Mouse (Mus musculus) central nervous system, embryonic 11.5 days (tissue): ENCODE measurements around the gene Olfr1269. TPM values are rescaled to one million over a fixed set of nuclear protein-coding genes. Genes with fewer than 3 reads are reported as not detected.

Experiments used
- polyA plus RNA-seq: library from polyadenylated mRNA; depleted of rRNA; stranded (reverse); fragments of >200 nt; gene quantifications from 2 replicates; pipeline ENCODE4 v1.2.3, GENCODE M21; 2012; rRNA removed

Olfr1269 gene
- polyA plus RNA-seq = not detected in 2 replicates

GRCm38 (mm10) chr2:90121312-90121711 is at the start of gene Olfr1269:
TSS of gene Olfr1269 (minus strand) at chr2:90121412.

GRCm38 (mm10) chr2:90152991-90153390 is 31.8 kb upstream of the Olfr1269 start, which contains the start of gene Olfr1270:
TSS of gene Olfr1270 (minus strand) at chr2:90153091.

GRCm38 (mm10) chr2:90142196-90142595 is 21.0 kb upstream of the Olfr1269 start, which contains the start of gene Olfr32:
TSS of gene Olfr32 (minus strand) at chr2:90142296.

Other genes starting within 250 kb of the Olfr1269 start
- not detected in 2 replicates for gene Olfr1257, start 243.0 kb downstream of the Olfr1269 start, polyA plus RNA-seq
- not detected in 2 replicates for gene Olfr1258, start 194.1 kb downstream of the Olfr1269 start, polyA plus RNA-seq
- not detected in 2 replicates for gene Olfr1259, start 172.7 kb downstream of the Olfr1269 start, polyA plus RNA-seq
- not detected in 2 replicates for gene Olfr1260, start 147.1 kb downstream of the Olfr1269 start, polyA plus RNA-seq
- gene Olfr1261, start 130.2 kb downstream of the Olfr1269 start, polyA plus RNA-seq = not detected in 2 replicates
- gene Olfr1262, start 121.3 kb downstream of the Olfr1269 start, polyA plus RNA-seq = not detected in 2 replicates
- not detected in 2 replicates for gene Olfr1263, start 109.3 kb downstream of the Olfr1269 start, polyA plus RNA-seq
- not detected in 2 replicates for gene Olfr1264, start 95.8 kb downstream of the Olfr1269 start, polyA plus RNA-seq
- gene Olfr1265, start 86.1 kb downstream of the Olfr1269 start, polyA plus RNA-seq = not detected in 2 replicates
- not detected in 2 replicates for gene Olfr140, start 57.8 kb downstream of the Olfr1269 start, polyA plus RNA-seq
- gene Olfr32, start 20.9 kb upstream of the Olfr1269 start, polyA plus RNA-seq = 0.05 TPM in 1 of 2 replicates, not detected in the other
- not detected in 2 replicates for gene Olfr1270, start 31.7 kb upstream of the Olfr1269 start, polyA plus RNA-seq
- gene Olfr1506, start 103.1 kb upstream of the Olfr1269 start, polyA plus RNA-seq = not detected in 2 replicates
- gene Olfr142, start 136.2 kb upstream of the Olfr1269 start, polyA plus RNA-seq = not detected in 2 replicates
- gene Olfr1271, start 149.6 kb upstream of the Olfr1269 start, polyA plus RNA-seq = not detected in 2 replicates
- not detected in 2 replicates for gene Olfr1272, start 171.4 kb upstream of the Olfr1269 start, polyA plus RNA-seq
- gene Gm13769, start 200.8 kb upstream of the Olfr1269 start, polyA plus RNA-seq = not detected in 2 replicates